Mouse (Mus musculus) neural tube, embryonic 14.5 days (tissue): Measurements from ENCODE around the gene Cep85l. TPM values are rescaled to one million over a fixed set of nuclear protein-coding genes. Genes with fewer than 3 reads are reported as not detected.
A peak's percentile ranks its signal among the peaks of the same experiment; 100 is the strongest.

Experiments used
- ATAC-seq: fragments of 200-750 bp; cut with Nextera tagmentation; 2 replicates; pipeline ENCODE4 v1.8.0; 2017; ENCODE audit warnings: low read depth, mild to moderate bottlenecking, moderate TSS enrichment, moderate library complexity
- H3K27ac ChIP-seq: fragments of 300-500 bp; sonication (generic); 2 replicates; pipeline ENCODE4 v1.5.1; 2014; ENCODE audit warnings: low read depth, mild to moderate bottlenecking, control low read depth, low read length, moderate library complexity, mixed read lengths
- H3K27me3 ChIP-seq: fragments of 300-500 bp; sonication (generic); 2 replicates; pipeline ENCODE4 v1.6.1; 2014; ENCODE audit warnings: low read length; ENCODE audit not compliant: control insufficient read depth, insufficient read depth
- H3K36me3 ChIP-seq: fragments of 300-500 bp; sonication (generic); 2 replicates; pipeline ENCODE4 v1.6.1; 2014; ENCODE audit warnings: low read length, mixed read lengths; ENCODE audit not compliant: control insufficient read depth, insufficient read depth
- H3K4me1 ChIP-seq: fragments of 300-500 bp; sonication (generic); 2 replicates; pipeline ENCODE4 v1.6.1; 2014; ENCODE audit warnings: low read length; ENCODE audit not compliant: control insufficient read depth, insufficient read depth
- H3K4me2 ChIP-seq: fragments of 300-500 bp; sonication (generic); 2 replicates; pipeline ENCODE4 v1.6.1; 2014; ENCODE audit warnings: mild to moderate bottlenecking, low read depth, low read length, control low read depth
- H3K4me3 ChIP-seq: fragments of 300-500 bp; sonication (generic); 2 replicates; pipeline ENCODE4 v1.5.1; 2014; ENCODE audit warnings: low read depth, low read length, control low read depth, mixed read lengths
- H3K9ac ChIP-seq: fragments of 300-500 bp; sonication (generic); replicated peaks from 2 replicates; pipeline ENCODE4 v1.6.1; 2014; ENCODE audit warnings: low read depth, mild to moderate bottlenecking, control low read depth, low read length, mixed read lengths
- H3K9me3 ChIP-seq: fragments of 300-500 bp; sonication (generic); 2 replicates; pipeline ENCODE4 v1.6.1; 2016; ENCODE audit warnings: low read length; ENCODE audit not compliant: control insufficient read depth
- WGBS: fragments of 180-500 bp; shearing (Covaris S2); extraction: QIAGEN DNeasy Blood & Tissue Kit; methylation state at CpG from one replicate; pipeline ENCODE4 v1.1.7; 2014; 5-methylcytosine and 5-hydroxymethylcytosine counted together
- polyA plus RNA-seq: library from polyadenylated mRNA; unstranded; fragments of >200 nt; fragmentation: Nextera tagmentation; extraction: Ambion mirVana; gene quantifications from 2 replicates; pipeline ENCODE4 v1.2.1, GENCODE M21; 2014

The Cep85l gene
- polyA plus RNA-seq, 1 experiment from 2014 or later: 11.6 TPM

DNA sequence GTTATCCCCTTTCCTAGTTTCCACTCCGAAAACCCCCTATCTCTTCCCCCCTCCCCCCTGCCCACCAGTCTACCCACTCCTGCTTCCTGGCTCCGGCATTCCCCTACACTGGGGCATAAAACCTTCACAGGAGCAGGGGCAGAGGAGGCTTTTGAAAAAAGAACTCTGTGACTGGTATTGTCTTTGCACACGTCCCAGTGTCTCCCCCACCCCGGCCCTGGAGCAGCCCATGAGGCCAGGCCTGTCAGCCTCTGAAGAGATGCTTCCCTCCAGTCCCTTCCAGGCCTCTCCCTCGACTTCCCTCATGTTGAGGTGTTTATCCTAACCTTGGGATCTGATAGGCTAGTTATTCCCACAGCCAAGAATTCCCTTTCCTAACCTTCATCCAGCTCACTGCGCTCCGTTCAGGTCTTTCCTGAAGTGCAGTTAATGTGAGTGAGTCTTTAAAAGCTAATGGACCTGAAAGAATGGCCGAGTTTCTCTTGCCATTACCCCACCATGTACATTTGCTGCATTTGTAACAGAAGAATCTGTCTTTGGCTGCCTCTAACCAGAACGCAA is 36.5 kb upstream of the Cep85l start:
- peak; percentile 62; the same call in 1 of the 2 replicates for ATAC-seq
- Histone ChIP-seq H3K27ac (no peak overlapping the region; the same call in 1 of the 2 replicates), H3K4me1 (peaks cover 3% of the 10 kb centered on the region; the same call in 1 of the 2 replicates), H3K4me3 (no peak overlapping the region), H3K9ac (no peak overlapping the region), H3K9me3 (no peaks in the 10 kb centered on the region), H3K36me3 (no peaks in the 10 kb centered on the region), H3K27me3 (no peaks in the 10 kb centered on the region), H3K4me2 (no peak overlapping the region)
- 30% methylated on average over 9 of the region's 9 CpGs for WGBS

DNA sequence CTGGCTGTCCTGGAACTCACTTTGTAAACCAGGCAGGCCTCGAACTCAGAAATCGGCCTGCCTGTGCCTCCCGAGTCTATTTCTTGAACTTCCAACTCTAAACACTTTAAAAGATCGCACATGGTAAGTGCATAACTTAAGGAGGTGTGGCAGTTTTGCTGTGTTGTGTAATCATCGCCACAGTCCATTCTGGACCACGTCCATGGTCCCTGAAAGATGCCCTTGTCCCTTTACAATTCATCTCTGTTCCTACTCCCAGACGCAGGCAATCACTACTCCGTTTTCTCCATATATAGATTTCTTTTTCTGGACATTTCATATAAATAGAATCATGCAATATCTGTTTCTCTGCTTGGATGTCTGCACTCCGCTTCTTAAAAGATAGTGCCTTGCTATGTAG is 35.5 kb upstream of the Cep85l start:
- Histone ChIP-seq H3K4me1 (peaks cover 3% of the 10 kb centered on the region; the same call in 1 of the 2 replicates), H3K27ac (no peak overlapping the region), H3K4me3 (no peak overlapping the region), H3K4me2 (no peak overlapping the region), H3K9me3 (no peaks in the 10 kb centered on the region), H3K27me3 (no peaks in the 10 kb centered on the region), H3K9ac (no peak overlapping the region), H3K36me3 (no peaks in the 10 kb centered on the region)
- ATAC-seq: no peak
- WGBS: 79% methylated on average over 9 of the region's 9 CpGs

DNA sequence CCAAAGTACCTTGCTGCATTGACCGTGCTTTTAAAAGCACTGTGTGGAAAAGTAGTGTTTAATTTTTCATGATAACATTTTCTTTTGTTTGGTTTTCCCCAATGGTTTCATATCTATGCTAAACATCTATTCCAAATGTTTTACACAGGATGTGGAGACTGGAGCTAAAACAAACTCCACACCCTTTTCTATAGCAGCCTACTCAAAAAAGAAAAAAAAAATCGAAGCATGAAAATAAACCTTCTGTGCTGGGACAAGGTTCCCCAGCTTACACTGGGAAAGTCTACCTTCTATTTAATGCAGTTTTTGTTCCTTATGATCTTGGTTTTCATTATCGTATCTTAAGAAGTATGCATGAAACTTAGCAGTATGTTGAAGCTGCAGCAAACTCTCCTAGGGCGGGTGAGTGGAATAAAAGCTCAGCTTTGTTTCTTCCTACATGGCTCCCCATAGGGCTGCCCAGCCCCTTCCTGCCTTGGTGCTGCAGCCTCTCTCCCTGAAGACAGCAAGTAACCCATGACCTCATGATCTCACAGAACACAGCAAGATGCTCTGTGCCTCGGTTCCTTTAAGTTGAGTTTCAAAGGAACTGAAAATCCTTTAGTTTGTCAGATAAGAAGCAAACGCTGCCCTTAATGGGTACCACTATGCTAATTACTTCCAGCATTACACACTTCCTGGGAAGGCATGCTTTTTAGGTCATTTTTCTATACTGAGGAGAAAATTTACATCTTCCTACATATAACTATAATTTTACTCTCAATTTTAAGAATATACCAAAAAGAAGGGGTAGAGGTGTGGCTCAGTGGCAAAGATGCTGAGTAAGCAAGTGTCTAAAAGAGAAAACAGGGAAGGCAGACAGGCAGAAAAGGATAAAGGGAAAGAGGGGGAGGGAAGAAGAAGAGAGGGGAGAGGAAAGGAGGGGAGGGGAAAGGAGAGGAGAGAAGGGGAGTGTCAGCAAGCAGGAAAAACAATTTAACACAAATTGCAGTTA is 34.6 kb upstream of the Cep85l start:
- Histone ChIP-seq H3K9ac (no peak overlapping the region), H3K9me3 (no peaks in the 10 kb centered on the region), H3K27ac (no peak overlapping the region), H3K36me3 (no peaks in the 10 kb centered on the region), H3K27me3 (no peaks in the 10 kb centered on the region), H3K4me1 (peaks cover 3% of the 10 kb centered on the region; the same call in 1 of the 2 replicates), H3K4me2 (no peak overlapping the region), H3K4me3 (no peak overlapping the region)
- no peak for ATAC-seq
- WGBS: 41% methylated on average over 6 of the region's 6 CpGs

GRCm38 (mm10) chr10:53412936-53413335 is 33.2 kb upstream of the Cep85l start:
- Histone ChIP-seq H3K27ac (no peak overlapping the region), H3K4me1 (peaks cover 3% of the 10 kb centered on the region; the same call in 1 of the 2 replicates), H3K4me3 (no peak overlapping the region), H3K36me3 (no peaks in the 10 kb centered on the region), H3K4me2 (no peak overlapping the region), H3K9me3 (no peaks in the 10 kb centered on the region), H3K9ac (no peak overlapping the region), H3K27me3 (no peaks in the 10 kb centered on the region)
- 94% methylated on average over 3 of the region's 3 CpGs for WGBS
- no peak for ATAC-seq

GRCm38 (mm10) chr10:53412165-53412564 is 32.4 kb upstream of the Cep85l start:
- Histone ChIP-seq H3K4me3 (no peak overlapping the region), H3K27me3 (no peaks in the 10 kb centered on the region), H3K27ac (no peak overlapping the region), H3K4me2 (no peak overlapping the region), H3K9ac (no peak overlapping the region), H3K9me3 (no peaks in the 10 kb centered on the region), H3K36me3 (no peaks in the 10 kb centered on the region), H3K4me1 (peaks cover 3% of the 10 kb centered on the region; the same call in 1 of the 2 replicates)
- no peak for ATAC-seq
- WGBS: 88% methylated on average over 2 of the region's 2 CpGs

GRCm38 (mm10) chr10:53410831-53411230 is 31.1 kb upstream of the Cep85l start:
- Histone ChIP-seq H3K9ac (no peak overlapping the region), H3K4me3 (no peak overlapping the region), H3K4me2 (no peak overlapping the region), H3K36me3 (no peaks in the 10 kb centered on the region), H3K4me1 (peaks cover 3% of the 10 kb centered on the region; the same call in 1 of the 2 replicates), H3K9me3 (no peaks in the 10 kb centered on the region), H3K27ac (no peak overlapping the region), H3K27me3 (no peaks in the 10 kb centered on the region)
- no peak for ATAC-seq
- WGBS: 82% methylated on average over 2 of the region's 2 CpGs

DNA sequence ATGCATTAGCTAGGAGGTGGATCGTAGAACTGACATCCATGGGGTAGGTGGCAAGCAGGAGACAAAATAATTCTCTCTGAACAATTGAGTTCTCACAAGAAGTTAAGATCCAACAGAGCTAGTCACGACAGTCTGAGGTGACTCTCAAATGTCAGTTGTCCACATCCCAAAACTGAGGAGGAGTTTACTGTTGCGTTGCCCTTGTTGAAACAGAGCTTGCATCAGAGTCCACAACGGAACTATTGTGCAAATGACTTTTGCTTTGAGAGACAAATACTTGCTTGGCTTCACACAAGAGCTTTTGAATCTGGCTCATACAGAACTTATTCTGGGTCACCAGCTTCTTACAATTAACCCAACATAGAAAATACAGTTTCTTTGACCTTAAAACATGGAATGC is 27.7 kb upstream of the Cep85l start:
- no peak for ATAC-seq
- no peaks in the 10 kb centered on the region for H3K4me1 ChIP-seq
- no peaks in the 10 kb centered on the region for H3K9me3 ChIP-seq
- H3K9ac ChIP-seq: no peak overlapping the region
- H3K4me2 ChIP-seq: no peak overlapping the region
- 84% methylated on average over 4 of the region's 4 CpGs for WGBS
- H3K27me3 ChIP-seq: no peaks in the 10 kb centered on the region
- H3K27ac ChIP-seq: no peak overlapping the region
- no peaks in the 10 kb centered on the region for H3K36me3 ChIP-seq
- no peak overlapping the region for H3K4me3 ChIP-seq

- Histone ChIP-seq H3K4me2 (no peak overlapping the region), H3K9me3 (no peaks in the 10 kb centered on the region), H3K4me1 (no peaks in the 10 kb centered on the region), H3K9ac (no peak overlapping the region), H3K27ac (no peak overlapping the region), H3K36me3 (no peaks in the 10 kb centered on the region), H3K27me3 (no peaks in the 10 kb centered on the region), H3K4me3 (no peak overlapping the region)
- WGBS: 93% methylated on average over 2 of the region's 2 CpGs
- ATAC-seq: no peak
Measured at GRCm38 (mm10) chr10:53406845-53407244, 27.1 kb upstream of the Cep85l start.

GRCm38 (mm10) chr10:53402293-53402692 is 22.5 kb upstream of the Cep85l start:
- no peak overlapping the region for H3K9ac ChIP-seq
- H3K9me3 ChIP-seq: no peaks in the 10 kb centered on the region
- no peak overlapping the region for H3K27ac ChIP-seq
- ATAC-seq: no peak
- no peak overlapping the region for H3K4me2 ChIP-seq
- H3K4me3 ChIP-seq: no peak overlapping the region
- no peaks in the 10 kb centered on the region for H3K27me3 ChIP-seq
- no peaks in the 10 kb centered on the region for H3K36me3 ChIP-seq
- H3K4me1 ChIP-seq: no peaks in the 10 kb centered on the region
